Mouse (Mus musculus): ENCODE measurements at regions not wholly inside any gene's neighbourhood (a gene's known extent, or its start where the extent isn't known, plus 50 kb on each side); places are given as distances from the start of the nearest gene placed in this dataset.
A peak's percentile ranks its signal among the peaks of the same experiment; 100 is the strongest.

GRCm38 (mm10) chr3:9884691-9885354 lies 203.1 kb upstream of the Gm9833 start:
- no peak for DNase-seq (ENCODE audit: low spot score in 2 of 2)

GRCm38 (mm10) chr3:9885565-9885964 lies 202.3 kb upstream of the Gm9833 start:
- no peak for DNase-seq (ENCODE audit: low spot score in 2 of 2)

- DNase-seq (ENCODE audit: low spot score in 2 of 2), result no peak
Observed at GRCm38 (mm10) chr3:9886077-9886476, 201.8 kb upstream of the Gm9833 start.

GRCm38 (mm10) chr3:9886765-9887626 lies 200.9 kb upstream of the Gm9833 start:
- peak; percentile 57 to 63 for DNase-seq (ENCODE audit: low spot score in 2 of 2)

- DNase-seq (ENCODE audit: low spot score in 2 of 2), result no peak
Observed at GRCm38 (mm10) chr3:9887627-9887994, 200.3 kb upstream of the Gm9833 start.

- no peak for DNase-seq (ENCODE audit: low spot score in 2 of 2)
Observed at GRCm38 (mm10) chr3:9888051-9888450, 199.9 kb upstream of the Gm9833 start.

GRCm38 (mm10) chr3:9892884-9893494 lies 194.9 kb upstream of the Gm9833 start:
- no peak for DNase-seq (ENCODE audit: low spot score in 2 of 2)

GRCm38 (mm10) chr3:9895396-9896135 lies 192.3 kb upstream of the Gm9833 start:
- DNase-seq (ENCODE audit: low spot score in 2 of 2), result peak; percentile 13 to 55

GRCm38 (mm10) chr3:9896303-9896702 lies 191.6 kb upstream of the Gm9833 start:
- no peak for DNase-seq (ENCODE audit: low spot score in 2 of 2)

GRCm38 (mm10) chr3:9901663-9902062 lies 186.2 kb upstream of the Gm9833 start:
- DNase-seq (ENCODE audit: low spot score in 2 of 2), result no peak

GRCm38 (mm10) chr3:9913357-9913756 lies 174.6 kb upstream of the Gm9833 start:
- DNase-seq (ENCODE audit: low spot score in 2 of 2), result no peak

GRCm38 (mm10) chr3:9916538-9917106 lies 171.3 kb upstream of the Gm9833 start:
- DNase-seq (ENCODE audit: low spot score in 2 of 2), result no peak

- no peak for DNase-seq (ENCODE audit: low spot score in 2 of 2)
Observed at GRCm38 (mm10) chr3:9920331-9920730, 167.6 kb upstream of the Gm9833 start.

GRCm38 (mm10) chr3:9921730-9922129 lies 166.2 kb upstream of the Gm9833 start:
- no peak for DNase-seq (ENCODE audit: low spot score in 2 of 2)

GRCm38 (mm10) chr3:9922541-9923046 lies 165.3 kb upstream of the Gm9833 start:
- no peak for DNase-seq (ENCODE audit: low spot score in 2 of 2)

GRCm38 (mm10) chr3:9924630-9925029 lies 163.3 kb upstream of the Gm9833 start:
- DNase-seq (ENCODE audit: low spot score in 2 of 2), result peak in 1 of 2 experiments; percentile 7

GRCm38 (mm10) chr3:9936853-9937441 lies 151.0 kb upstream of the Gm9833 start:
- DNase-seq (ENCODE audit: low spot score in 2 of 2), result no peak

GRCm38 (mm10) chr3:9938651-9939050 lies 149.3 kb upstream of the Gm9833 start:
- no peak for DNase-seq (ENCODE audit: low spot score in 2 of 2)

- DNase-seq (ENCODE audit: low spot score in 2 of 2), result peak in 1 of 2 experiments; percentile 11
Observed at GRCm38 (mm10) chr3:9942631-9943030, 145.3 kb upstream of the Gm9833 start.

- DNase-seq (ENCODE audit: low spot score in 2 of 2), result peak; percentile 65 to 75
Observed at GRCm38 (mm10) chr3:9947357-9948065, 140.4 kb upstream of the Gm9833 start.
